Mouse (Mus musculus) layer of hippocampus, adult 18-20 months (tissue): ENCODE measurements at regions not wholly inside any gene's neighbourhood (a gene's known extent, or its start where the extent isn't known, plus 50 kb on each side); places are given as distances from the start of the nearest gene placed in this dataset.

Experiments
- DNase-seq, 2 experiments: peaks; one replicate each; pipeline ENCODE4 v3.0.0; 2022; ENCODE audit warnings: low spot score in 2 of 2

DNA sequence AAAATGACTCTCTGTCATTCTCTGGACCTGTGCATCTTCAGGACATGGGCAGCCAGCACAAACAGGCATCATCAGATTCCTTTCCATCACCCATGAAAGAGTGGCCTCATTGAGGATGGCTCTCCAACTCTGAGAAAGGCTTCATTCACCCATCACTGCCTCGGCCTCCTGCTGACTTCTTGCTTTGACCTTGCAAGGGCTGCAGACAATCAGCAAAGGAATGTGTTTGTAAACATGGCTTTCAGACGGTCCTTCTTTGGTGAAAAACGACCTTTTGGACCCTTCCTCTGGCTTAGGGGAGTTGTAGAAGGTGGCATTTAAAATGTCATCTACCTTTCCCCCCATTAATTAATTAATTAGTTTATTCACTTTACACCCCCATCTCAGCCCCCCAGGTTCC lies 134.3 kb downstream of the Moxd1 start:
- no peak for DNase-seq

DNA sequence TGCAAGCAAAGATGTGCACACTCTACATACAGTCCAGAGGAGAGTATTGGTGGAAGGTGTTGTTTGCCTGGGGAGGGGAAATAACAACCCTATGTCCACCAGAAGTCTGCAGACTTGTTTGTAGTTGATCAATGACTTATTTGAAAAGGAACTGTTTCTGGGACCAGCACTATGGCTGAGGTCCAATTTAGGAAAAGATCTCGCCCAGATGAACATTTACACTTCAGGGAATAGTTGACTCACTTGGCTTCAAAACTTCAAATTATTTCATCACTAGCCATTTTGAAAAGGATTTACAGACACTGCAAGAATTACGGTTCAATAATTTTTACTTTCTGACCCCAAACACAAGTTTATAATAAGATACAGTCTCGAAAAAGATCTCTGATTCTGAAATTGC lies 138.1 kb downstream of the Moxd1 start:
- DNase-seq: no peak

DNA sequence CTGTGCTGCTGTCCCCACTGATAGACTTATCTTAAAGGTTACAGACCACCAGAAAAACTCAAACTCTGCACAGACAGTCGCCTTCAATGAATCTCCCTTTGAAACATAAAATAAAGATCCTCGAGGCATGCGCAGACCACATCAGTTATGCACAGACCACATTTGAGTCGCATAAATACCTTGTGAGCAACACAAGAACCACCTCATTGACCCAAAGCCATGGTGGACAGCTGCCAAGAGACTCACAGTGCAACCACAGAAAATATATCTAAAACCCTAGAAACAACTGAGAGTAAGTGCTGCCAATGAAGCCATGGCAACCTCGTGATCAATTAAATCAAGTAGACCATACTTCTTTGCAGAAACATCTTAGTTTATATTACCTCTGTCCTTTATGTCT lies 142.1 kb downstream of the Moxd1 start:
- DNase-seq: no peak

DNA sequence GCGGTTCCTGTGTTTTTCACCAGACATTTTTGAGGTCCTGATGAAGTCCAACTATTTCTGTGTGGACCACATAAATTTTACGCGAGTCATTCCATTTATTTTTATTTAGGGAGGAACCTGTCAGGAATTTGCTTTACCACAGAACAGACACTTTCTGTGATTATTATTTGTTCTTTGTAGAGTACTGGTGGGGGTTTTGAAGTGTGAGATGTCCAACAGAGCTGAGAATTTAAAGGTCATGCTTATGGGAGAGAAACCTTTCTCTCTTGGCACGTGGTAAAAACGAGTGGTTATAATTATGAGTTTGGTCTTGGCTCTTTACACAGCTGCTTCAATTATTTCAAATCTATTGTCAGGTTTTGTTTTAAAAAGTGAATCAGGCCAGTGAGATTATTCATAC lies 143.7 kb downstream of the Moxd1 start:
- no peak for DNase-seq

DNA sequence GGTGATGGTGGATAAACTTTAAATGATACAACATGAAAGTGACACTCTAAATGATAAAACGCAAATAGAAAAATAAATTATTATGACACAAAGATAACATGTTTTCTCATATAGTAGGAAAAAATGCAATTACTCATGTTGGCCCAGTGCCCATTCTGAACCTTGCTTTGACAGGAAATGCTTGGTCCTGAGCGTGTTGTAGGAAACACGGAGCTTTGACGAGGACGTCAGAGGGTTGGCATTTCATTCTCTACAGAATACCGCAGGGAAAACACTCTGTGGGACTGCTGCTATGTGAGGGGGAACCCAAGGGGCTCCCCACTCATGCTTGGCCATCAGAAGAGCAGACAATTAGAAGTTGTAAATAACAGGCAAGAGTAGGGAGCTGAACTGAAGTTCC lies 150.6 kb downstream of the Moxd1 start:
- DNase-seq: no peak

DNA sequence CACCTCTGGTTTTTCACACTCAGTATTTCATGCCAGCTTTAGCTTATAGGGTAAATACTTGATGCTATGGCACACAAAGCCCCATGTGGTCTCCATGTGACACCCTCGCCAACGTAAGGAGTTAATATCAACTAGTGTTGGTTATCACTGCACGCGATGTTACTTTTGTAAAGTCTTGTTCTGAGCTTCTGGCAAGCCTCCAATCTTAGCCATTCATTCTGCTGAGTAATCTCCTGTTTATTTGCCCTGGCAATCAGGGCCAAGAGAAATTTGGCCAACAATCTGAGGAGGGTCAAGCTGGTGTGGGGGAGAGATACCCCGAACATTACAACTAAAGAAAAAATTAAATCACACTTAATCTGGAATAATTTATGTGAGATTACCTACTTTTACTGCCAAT lies 156.0 kb downstream of the Moxd1 start:
- DNase-seq: no peak

DNA sequence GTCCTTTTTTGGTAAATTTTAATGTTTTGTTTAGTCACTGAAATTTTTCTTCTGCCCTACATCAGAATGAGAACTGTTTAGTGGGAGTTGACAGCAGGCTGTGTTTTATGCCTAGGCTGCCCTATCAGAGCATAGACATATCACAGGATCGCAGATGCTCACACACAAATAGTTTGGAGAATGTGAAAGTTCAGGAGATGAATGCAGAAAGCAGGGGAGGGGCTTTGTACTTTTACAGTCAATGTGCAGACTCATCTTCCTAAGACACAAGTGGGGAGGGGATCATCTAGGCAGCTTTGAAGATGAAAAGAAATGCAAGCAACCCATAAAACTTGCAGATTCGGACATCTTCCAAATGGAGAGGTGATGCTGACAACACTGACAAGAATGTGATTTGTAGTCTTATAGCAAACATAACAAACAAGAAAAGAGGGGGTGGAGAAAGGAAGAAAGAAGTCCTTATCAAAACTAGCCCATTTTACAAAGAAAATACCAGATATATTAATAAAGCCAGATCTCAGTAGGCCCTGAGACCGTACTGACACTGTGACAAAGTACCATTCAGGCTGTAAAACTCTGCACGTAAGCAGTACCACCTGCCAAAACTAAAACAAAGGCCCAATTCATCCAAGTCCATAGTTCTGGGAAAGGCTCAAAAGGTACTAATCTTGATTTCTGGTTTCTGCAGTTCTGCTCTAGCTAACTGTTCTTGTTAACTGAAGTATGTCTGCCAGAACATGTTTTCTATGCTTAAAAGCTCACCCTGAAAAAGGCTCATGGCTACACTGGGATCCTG lies 157.4 kb downstream of the Moxd1 start:
- no peak for DNase-seq

DNA sequence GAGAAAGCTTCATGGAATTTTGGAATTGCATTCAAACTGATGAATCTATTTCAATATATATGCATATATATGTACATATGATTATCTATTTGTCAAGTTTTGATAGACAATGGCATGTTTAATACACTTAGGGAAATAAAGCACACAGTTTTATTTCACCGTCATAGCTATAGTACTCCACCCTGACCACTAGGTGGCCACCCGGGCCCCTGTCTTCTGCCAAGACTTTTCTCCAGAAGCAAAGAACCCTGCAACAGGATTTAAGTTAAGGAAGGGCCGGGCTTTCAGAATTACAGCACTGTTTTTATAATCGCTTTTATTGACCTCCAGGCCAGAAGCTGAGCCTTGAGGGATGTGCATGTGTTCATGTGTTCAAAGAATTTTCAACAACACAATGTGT lies 158.6 kb downstream of the Moxd1 start:
- peak in 1 of 2 experiments; percentile 22 for DNase-seq

DNA sequence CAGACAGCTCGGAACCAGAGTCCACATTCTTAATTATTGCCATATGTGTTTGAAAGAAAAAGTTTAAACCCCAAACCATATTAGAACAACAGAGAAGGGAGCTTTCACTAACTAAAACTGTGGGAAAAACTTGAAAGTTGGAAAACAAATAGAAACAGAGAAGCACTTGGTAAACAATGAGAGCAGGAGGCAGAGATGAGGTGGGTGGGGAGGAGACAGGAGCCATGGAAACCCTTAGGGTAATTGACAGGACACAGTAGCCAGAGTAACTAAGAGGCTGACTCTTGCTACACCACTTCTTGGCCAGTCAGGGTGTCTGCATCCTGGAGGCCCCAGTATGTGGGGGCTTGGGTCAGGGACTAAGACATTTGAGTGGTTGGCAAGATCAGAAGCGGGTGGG lies 160.7 kb downstream of the Moxd1 start:
- DNase-seq: no peak

DNA sequence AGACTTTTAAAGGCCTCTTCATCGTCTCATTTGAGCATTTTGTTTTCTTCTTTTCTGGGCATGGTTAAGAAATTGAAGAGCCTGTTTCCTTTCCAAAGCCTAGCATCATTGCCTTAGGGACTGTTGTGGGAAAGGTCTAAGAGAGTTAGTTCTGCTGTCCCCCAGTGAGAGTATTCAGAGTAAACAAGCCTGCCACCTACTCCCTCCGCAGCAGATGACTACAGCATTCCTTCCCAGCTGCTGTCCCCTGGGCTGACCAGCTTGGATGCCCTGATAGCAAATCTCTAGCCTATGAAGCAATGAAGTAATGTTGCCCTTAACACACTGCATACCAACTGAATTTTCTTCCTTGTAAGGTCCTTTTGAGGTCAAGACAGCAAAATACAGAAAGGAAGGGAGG lies 164.9 kb downstream of the Moxd1 start:
- no peak for DNase-seq

DNA sequence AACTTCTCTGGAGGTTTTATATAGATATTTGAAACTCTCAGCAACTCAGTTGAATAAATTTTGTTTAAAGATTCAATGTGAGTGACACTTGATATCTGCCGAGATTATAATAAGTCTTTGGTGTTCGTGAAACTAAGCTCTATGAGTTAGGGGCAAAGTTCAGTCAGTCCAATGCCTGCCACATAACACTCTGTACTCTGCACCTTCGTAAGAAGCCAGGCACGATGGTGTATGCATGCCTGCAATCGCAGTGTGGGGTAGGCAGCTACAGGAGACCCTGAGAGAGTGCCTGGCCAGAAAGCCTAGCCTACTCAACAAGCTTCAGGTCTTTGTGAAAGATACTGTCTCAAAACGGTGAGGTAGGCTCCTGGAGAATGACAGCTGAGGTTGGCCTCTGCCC lies 167.7 kb downstream of the Moxd1 start:
- no peak for DNase-seq

DNA sequence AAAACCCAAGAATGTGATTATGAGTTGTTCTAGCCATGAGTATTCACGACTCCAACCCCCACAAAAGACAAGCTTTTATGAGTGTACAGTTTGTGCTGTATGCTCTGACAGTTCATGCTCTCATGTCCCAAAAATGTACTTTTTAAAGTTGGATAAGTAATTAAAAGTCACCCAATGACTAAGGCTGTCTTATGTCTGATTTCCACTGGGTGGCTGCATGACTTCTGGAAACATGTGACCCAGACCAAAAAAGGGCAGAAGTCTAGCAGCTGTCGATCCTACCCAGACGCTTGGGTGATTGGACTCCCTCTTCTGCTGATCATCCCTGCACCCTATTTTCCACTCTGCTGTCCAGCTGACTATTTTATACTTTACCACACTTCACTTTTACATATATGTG lies 168.7 kb downstream of the Moxd1 start:
- no peak for DNase-seq

DNA sequence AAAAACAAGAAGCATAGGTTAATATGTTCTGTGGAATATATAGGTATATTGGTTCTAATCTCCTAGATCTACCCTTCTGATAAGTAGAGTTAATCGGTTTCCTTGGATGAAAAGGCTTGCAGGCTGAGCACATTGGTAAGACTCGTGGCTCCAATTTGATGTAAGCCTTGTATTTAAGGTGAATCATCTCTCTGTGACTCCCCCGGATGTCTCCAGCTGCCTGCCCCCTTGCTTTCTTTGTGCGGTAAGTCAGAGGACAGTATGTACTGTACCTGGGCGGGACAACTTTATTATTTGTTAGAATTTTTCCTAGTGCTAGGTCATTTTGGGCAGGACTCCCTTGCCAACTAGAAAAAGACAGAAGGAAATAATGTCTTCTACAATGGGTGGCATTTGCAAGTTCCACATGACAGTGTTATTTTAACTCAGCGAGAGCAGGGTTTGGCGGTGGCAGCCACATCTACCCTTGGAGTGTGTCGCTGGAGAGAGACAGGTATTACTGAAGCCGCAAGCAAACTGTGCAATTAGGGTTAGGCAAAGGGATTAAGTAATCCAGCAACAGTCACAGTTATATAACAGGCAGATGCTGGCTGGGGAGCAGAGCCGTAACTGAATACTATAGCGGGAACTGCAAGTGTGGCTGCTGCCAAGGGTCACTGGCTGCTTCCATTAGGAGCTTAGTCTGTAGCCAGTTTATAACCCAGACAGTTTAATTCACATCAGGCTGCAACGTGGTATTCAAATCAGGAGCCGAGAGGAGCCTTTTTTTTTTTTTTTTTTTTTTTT lies 172.9 kb downstream of the Moxd1 start:
- peak in 1 of 2 experiments; percentile 54 for DNase-seq

DNA sequence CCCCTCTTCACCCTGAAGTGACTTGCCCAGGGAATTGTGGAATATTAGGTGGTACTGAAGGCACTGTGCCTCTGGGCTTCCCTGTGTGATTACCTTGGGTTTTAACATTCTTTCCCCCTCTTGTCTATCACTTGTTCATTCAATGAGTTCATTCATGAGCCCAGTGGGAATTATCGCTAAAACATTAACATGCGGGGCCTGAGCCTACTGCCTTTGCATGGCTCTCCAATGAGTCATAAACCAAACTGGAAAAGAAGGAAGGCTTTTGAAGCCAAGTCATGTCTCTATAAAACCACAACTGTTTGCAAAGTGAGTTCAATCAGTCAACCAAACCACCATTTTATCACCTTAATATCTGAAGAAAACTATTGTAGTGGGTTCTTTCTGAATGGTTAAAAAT lies 173.8 kb downstream of the Moxd1 start:
- DNase-seq: no peak

DNA sequence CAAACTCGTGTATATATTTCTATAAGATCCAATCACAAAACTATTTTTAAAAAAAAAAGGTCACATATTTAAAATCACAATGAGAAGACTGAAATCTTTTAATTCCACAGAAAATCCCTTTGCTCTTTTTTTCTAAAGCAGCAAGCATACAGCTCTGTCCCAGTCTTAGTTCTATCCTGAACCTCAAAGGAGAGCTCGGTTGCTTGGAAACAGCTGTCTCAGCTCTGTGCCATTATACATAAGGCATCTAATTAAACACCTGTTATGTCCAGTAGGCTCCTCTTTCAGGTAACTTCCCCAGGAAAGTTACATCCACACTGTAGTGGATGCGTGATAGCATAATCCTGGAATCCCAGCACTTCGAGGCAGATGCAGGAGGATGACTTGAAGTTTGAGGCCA lies 181.5 kb downstream of the Moxd1 start:
- no peak for DNase-seq

DNA sequence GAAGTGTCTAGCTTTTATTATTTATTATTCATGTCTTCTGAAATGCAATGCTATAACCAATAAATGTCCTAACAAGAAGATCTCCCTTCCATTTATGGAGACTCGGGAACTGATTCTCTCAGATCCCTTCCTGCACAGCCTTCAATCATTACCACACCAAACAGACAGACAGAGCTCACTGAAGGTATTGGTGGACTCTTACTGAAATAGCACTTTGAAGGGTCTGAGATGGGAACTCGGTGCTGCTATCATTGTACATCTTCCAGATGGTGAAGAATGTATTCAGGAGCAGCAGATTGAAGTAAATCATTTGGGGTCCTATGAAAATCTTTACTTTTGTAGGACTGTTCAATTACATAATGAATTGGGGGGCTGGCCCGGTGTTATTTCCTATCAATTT lies 183.6 kb downstream of the Moxd1 start:
- DNase-seq: no peak

DNA sequence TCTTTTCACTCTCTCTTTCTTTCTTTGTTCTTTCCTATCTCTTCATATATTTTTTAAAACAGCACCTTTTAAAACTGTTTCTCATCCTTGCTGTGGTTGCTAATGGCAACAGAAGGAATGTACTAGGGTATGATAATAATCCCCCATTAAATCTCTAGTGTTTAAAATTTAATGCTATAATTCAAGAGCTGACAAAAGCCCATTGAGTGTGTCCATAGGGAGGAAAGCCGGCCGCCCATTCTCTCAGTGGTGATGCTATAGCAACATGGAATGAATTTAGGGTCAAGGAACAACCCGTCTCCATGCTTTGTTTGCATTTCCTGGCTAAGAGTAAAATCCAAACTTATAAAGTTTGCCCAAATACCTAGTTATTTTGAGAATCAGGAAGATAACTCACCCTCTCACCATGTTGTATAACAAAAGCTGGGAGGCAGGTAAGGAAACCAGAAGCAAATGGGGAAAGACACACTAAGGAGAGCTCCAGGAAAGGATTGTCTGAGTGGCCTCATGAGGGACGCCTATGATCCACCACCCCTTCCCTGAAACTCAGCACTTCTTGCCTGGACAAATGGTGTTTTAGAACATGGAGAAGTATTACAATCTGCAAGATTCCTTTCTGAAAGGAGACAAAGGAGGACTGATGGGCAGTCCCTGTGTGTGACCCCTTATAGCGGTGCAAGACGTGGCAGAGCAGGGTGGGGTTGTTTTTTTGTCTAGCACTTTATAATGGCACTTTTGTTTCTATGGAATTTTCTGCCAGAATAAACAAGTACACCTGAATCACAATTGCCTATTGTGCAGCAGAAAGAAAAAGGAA lies 184.3 kb downstream of the Moxd1 start:
- DNase-seq: no peak

DNA sequence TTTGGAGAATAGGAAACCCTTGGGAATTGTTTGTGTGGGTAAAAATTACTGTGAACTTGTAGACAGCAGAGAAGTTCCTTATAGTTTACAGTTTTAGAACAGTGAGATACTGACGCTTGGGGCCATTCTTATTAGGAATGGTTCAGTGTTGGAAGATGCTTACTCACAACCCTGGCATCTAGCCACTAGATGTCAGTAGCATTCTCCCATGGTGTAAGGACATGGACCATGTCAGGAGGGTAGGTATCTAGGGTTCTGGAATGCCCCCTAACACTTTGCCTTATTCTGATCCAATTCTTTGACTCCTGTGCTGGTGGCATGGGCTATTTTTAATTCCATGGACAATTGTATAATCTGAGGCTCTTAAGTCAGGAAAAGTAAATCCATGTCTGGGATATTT lies 185.3 kb upstream of the Ccn2 start:
- DNase-seq: peak in 1 of 2 experiments; percentile 20

DNA sequence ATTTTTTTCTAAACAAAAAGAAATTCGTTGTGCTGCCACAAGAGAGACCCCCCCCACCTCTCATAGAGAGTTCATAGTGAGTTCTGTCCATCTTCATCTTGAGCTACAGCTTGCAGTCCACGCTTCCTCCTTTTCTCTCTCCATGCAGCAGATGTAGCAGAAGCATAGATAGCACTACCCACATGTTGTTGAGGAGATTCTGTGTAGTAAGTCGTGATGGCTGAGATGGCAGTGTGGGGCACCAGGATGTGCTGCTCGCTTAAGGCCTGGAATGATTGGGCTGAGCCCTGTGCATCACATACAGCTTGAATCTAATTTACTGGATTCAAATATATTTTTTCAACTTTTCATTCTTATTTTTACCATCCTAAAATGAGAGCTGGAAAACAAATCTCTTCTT lies 184.4 kb upstream of the Ccn2 start:
- no peak for DNase-seq

DNA sequence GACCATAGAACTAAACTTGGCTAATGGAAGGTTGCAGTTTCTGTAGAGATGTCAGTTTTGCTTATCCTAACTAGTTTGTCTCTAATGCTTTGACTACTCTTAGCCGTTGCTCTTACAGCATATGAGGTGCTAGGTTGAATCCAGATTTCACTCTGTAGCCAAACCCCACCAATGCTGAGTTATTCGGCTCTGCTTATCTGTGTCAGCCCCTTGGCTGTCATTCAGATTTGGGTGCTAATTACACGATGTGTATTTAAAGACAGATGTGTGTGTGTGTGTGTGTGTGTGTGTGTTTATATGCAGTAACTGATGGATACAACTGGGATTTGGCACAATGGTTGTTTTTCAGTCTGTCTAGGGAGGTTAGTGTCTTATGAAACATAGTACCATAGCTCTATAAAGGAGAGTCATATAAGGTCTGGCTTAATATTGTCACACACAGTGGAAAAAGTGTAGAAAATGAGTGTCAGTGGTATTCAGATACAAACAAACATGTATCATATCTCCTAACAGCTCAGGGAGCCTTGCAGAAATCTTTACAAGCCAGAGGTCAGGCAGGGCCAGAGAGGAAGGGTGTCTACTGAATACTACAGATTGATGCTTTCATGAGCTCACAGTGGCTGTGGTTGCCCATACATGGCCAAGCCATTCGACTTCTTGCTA lies 172.6 kb upstream of the Ccn2 start:
- DNase-seq: no peak

DNA sequence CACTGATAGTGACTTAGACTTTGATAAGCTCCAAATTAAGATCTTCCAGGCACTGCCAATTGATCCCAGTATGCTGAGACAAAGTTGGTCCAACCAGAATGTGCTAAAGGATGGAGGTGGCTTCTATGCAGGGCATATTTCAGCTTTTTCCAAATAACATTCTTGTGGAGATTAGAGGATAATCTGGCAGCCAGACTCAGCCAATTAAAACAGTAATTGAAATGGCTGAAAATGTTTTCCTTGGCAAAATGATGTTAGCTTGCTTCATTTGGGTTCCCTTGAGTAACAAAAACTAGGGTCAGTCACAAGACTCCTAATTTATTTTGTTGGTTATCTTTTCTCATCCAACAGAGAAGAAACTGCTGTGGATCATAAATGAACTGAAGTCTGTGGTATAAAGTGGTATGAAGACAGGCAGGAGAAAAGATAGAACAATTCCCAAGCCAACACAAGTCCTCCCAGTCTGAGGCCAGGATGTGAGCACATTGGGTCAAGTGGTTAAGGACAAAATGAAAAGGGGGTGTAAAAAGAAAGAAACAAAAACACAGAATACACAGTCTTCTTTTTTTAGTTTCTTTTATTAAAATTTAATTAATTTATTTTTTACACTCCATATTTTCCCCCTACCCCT lies 161.4 kb upstream of the Ccn2 start:
- DNase-seq: peak in 1 of 2 experiments; percentile 23
